Mouse (Mus musculus) brain, embryonic 14.5 days (tissue): ENCODE measurements around the gene Emilin3.

Experiments
- CTCF ChIP-seq: fragments of 200-500 bp; IDR thresholded peaks from 2 replicates; pipeline ENCODE4 v1.5.1; 2012; ENCODE audit warnings: inconsistent platforms, mild to moderate bottlenecking, moderate library complexity, borderline replicate concordance; ENCODE audit not compliant: insufficient read depth, insufficient read length; ENCODE audit errors: extremely low read depth
- POLR2A ChIP-seq: fragments of 200-500 bp; IDR thresholded peaks from 2 replicates; pipeline ENCODE4 v1.6.1; 2012; ENCODE audit warnings: mild to moderate bottlenecking, inconsistent platforms, borderline replicate concordance; ENCODE audit not compliant: poor library complexity, insufficient read depth, insufficient read length, severe bottlenecking; ENCODE audit errors: extremely low read depth

DNA sequence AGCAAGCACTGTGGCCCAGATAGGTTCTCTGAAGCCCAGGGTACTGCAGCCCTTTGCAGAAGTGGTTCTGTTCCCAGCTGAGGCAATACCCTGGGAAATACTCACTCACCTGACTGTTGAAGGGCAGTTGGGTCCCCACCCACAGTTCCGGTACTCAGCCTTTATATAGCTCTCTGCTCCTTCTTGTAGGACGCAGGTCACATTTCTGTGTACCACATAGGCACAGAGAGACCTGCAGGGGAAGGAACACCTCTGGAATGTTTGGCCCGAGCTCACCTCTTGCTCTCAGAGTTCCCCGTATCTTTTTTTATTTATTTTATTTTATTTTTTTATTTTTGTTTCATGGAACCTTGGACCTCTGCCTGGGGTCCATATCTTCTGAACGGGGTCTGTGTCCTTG, 1.5 kb downstream of the Emilin3 start:
- TF ChIP-seq POLR2A (no peak), CTCF (no peak)
